Mouse (Mus musculus) C2C12 (cell line): Measurements from ENCODE around the gene Zc3h10. TPM values are rescaled to one million over a fixed set of nuclear protein-coding genes. Genes with fewer than 3 reads are reported as not detected.
A peak's percentile ranks its signal among the peaks of the same experiment; 100 is the strongest.

ENCODE experiments used
- H3K27me3 ChIP-seq: one replicate; pipeline ENCODE4 v1.6.1; 2011; ENCODE audit not compliant: control insufficient read depth, insufficient read depth, insufficient read length
- H3K36me3 ChIP-seq: one replicate; pipeline ENCODE4 v1.6.1; 2011; ENCODE audit not compliant: control insufficient read depth, insufficient read depth
- H3K4me3 ChIP-seq: one replicate; pipeline ENCODE4 v1.5.1; 2011; ENCODE audit warnings: mild to moderate bottlenecking, control low read depth; ENCODE audit not compliant: poor library complexity, insufficient read depth, severe bottlenecking
- H3K79me2 ChIP-seq: one replicate; pipeline ENCODE4 v1.6.1; 2011; ENCODE audit not compliant: control insufficient read depth, insufficient read depth
- H3K79me3 ChIP-seq: one replicate; pipeline ENCODE4 v1.6.1; 2011; ENCODE audit warnings: low read depth, control low read depth
- H3ac ChIP-seq: one replicate; pipeline ENCODE3; 2011; ENCODE audit warnings: low read depth; ENCODE audit not compliant: control insufficient read depth, insufficient read length
- CEBPB ChIP-seq: IDR thresholded peaks from one replicate; pipeline ENCODE4 v1.6.1; 2011; ENCODE audit warnings: low read depth, mild to moderate bottlenecking, control low read depth, moderate library complexity
- CTCF ChIP-seq: IDR thresholded peaks from one replicate; pipeline ENCODE4 v1.5.1; 2011; ENCODE audit not compliant: control insufficient read depth, insufficient read depth, insufficient read length
- FOSL1 ChIP-seq: IDR thresholded peaks from one replicate; pipeline ENCODE4 v1.8.0; 2011; ENCODE audit warnings: mild to moderate bottlenecking, low read length; ENCODE audit not compliant: poor library complexity, insufficient read depth, severe bottlenecking
- MAX ChIP-seq: IDR thresholded peaks from one replicate; pipeline ENCODE4 v1.6.1; 2011; ENCODE audit warnings: mild to moderate bottlenecking, control low read depth
- MYOD1 ChIP-seq: IDR thresholded peaks from one replicate; pipeline ENCODE4 v1.6.1; 2011; ENCODE audit warnings: low read depth; ENCODE audit not compliant: control insufficient read depth, insufficient read length
- MYOG ChIP-seq: IDR thresholded peaks from one replicate; pipeline ENCODE4 v1.6.1; 2011; ENCODE audit not compliant: control insufficient read depth, insufficient read length; ENCODE audit errors: extremely low read depth
- USF1 ChIP-seq: IDR thresholded peaks from one replicate; pipeline ENCODE4 v1.6.1; 2011; ENCODE audit warnings: low read depth, mild to moderate bottlenecking, control low read depth, moderate library complexity
- polyA plus RNA-seq: library from polyadenylated mRNA; unstranded; fragments of >200 nt; fragmentation: generic; extraction: Trizol; gene quantifications from one replicate; pipeline ENCODE4 v1.2.1, GENCODE M21; 2012; ENCODE audit warnings: missing spikeins

Zc3h10 gene
- polyA plus RNA-seq, 1 experiment, result 13.0 TPM

GRCm38 (mm10) chr10:128588775-128589463, 41.3 kb upstream of the Zc3h10 start:
- Histone ChIP-seq H3K79me3 (no peaks in the 10 kb centered on the region), H3ac (peak overlapping the region; percentile 57), H3K79me2 (no peaks in the 10 kb centered on the region), H3K4me3 (peak overlapping the region; percentile 43), H3K36me3 (no peaks in the 10 kb centered on the region), H3K27me3 (no peaks in the 10 kb centered on the region)
- TF ChIP-seq FOSL1 (no peak), USF1 (no peak), MAX (no peak), MYOG (no peak), CEBPB (no peak), MYOD1 (no peak), CTCF (no peak)

GRCm38 (mm10) chr10:128588136-128588535, 40.6 kb upstream of the Zc3h10 start:
- H3K4me3 ChIP-seq, result no peak overlapping the region
- no peak for TF ChIP-seq FOSL1
- H3ac ChIP-seq, result no peak overlapping the region

GRCm38 (mm10) chr10:128587697-128588096, 40.1 kb upstream of the Zc3h10 start:
- H3K79me2 ChIP-seq, result no peaks in the 10 kb centered on the region
- no peaks in the 10 kb centered on the region for H3K36me3 ChIP-seq
- TF ChIP-seq CTCF, result no peak
- no peak for TF ChIP-seq FOSL1
- no peak for TF ChIP-seq CEBPB
- no peak for TF ChIP-seq MAX
- TF ChIP-seq MYOD1, result no peak
- TF ChIP-seq USF1, result no peak
- TF ChIP-seq MYOG, result no peak
- H3K27me3 ChIP-seq, result no peaks in the 10 kb centered on the region
- no peak overlapping the region for H3ac ChIP-seq
- no peaks in the 10 kb centered on the region for H3K79me3 ChIP-seq
- no peak overlapping the region for H3K4me3 ChIP-seq

More at GRCm38 (mm10) chr10:128588136-128588535, 40.6 kb upstream of the Zc3h10 start:
- Histone ChIP-seq H3K27me3 (no peaks in the 10 kb centered on the region), H3K36me3 (no peaks in the 10 kb centered on the region), H3K79me2 (no peaks in the 10 kb centered on the region), H3K79me3 (no peaks in the 10 kb centered on the region)

DNA sequence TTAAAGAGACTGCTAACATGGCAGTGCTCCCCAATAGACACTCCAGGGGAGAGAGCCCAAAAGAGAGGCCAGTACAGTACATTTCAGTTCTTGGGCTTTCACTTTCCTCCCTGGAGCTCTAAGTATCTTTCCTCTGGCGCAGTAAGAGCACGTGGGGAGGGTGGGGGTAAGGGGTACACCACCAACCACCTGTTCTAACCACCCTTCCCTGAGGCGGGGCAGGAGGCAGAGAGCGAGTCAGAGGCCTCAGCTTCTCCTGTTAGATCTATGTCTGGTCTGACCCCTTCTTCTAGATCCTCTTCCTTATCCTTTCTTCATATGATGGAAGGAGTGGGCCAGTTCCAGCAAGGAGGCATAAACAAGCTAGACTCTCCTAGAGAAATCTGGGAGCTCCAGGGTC, 39.5 kb upstream of the Zc3h10 start:
- Histone ChIP-seq H3ac (no peak overlapping the region), H3K79me2 (no peaks in the 10 kb centered on the region), H3K36me3 (no peaks in the 10 kb centered on the region), H3K79me3 (no peaks in the 10 kb centered on the region), H3K27me3 (no peaks in the 10 kb centered on the region), H3K4me3 (no peak overlapping the region)
- TF ChIP-seq FOSL1 (no peak), MYOD1 (no peak), CEBPB (no peak), MYOG (no peak), MAX (no peak), CTCF (no peak), USF1 (no peak)

GRCm38 (mm10) chr10:128586546-128586945, 39.0 kb upstream of the Zc3h10 start:
- no peaks in the 10 kb centered on the region for H3K27me3 ChIP-seq
- no peak overlapping the region for H3K4me3 ChIP-seq
- H3K79me3 ChIP-seq, result no peaks in the 10 kb centered on the region
- H3K79me2 ChIP-seq, result no peaks in the 10 kb centered on the region
- TF ChIP-seq MYOD1 (no peak), USF1 (no peak)
- H3ac ChIP-seq, result no peak overlapping the region
- H3K36me3 ChIP-seq, result no peaks in the 10 kb centered on the region

DNA sequence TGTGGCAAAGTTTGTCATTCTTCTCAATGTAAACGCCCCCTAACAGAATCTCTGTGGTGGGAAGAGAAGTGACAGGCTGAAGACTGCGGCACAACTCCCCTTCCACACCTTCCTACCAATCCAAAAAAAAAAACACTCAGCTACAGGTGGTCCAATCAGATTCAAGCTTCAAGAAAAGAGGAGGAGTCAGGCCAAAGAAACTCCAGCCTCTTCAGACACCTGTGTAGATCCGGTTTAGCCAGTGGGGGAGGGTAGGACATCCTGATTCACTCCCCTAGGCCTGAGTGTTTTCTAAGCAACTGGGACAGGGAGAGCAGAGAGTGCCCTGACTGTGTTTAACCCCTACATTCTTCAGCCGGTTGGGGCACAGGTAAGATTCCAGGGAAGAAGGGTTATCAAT, 36.8 kb upstream of the Zc3h10 start:
- Histone ChIP-seq H3K4me3 (no peak overlapping the region), H3K27me3 (no peaks in the 10 kb centered on the region)

More for the DNA sequence above, 36.8 kb upstream of the Zc3h10 start:
- H3K36me3 ChIP-seq, result no peaks in the 10 kb centered on the region
- no peak for TF ChIP-seq CTCF
- no peak for TF ChIP-seq CEBPB
- no peak for TF ChIP-seq MAX
- no peak for TF ChIP-seq FOSL1
- no peak for TF ChIP-seq MYOG
- TF ChIP-seq MYOD1, result no peak
- TF ChIP-seq USF1, result no peak
- H3K79me2 ChIP-seq, result no peaks in the 10 kb centered on the region
- H3K79me3 ChIP-seq, result no peaks in the 10 kb centered on the region
- H3ac ChIP-seq, result no peak overlapping the region
